Mouse (Mus musculus): ENCODE data around the gene Ceacam9. TPM values are rescaled to one million over a fixed set of nuclear protein-coding genes. Genes with fewer than 3 reads are reported as not detected.
A peak's percentile ranks its signal among the peaks of the same experiment; 100 is the strongest.
"Not testable (repeated sequence)": the region's sequence is repeated elsewhere in the genome, so short reads cannot be mapped to it uniquely, and the experiment has no call there.

The Ceacam9 gene
- total RNA-seq (2017) = not detected in 2 replicates

DNA sequence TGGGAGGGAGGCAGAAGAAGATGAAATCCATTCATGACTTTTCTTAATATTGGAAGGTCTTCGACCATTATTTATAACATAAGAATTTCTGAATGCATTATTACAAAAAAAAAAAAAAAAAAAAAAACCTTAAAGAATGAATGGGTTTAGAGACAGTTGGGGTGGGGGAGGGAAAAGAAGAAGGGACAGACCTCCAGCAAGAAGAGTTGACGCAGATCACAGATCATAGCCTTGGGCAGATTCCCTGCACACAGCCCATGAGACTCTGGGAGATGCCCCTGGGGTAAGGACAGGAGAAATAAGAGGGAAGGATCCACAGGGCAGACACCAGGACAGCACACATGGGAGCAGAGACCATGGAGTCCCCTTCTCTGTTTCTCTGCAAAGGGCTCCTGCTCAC lies at the start of gene Ceacam9:
Ceacam9 (plus strand) TSS at position 301 of the 400 bp plus-strand sequence.
- no peak for ATAC-seq (ENCODE audit: extremely low read depth, insufficient number of reproducible peaks, low FRiP score, poor library complexity, severe bottlenecking)

DNA sequence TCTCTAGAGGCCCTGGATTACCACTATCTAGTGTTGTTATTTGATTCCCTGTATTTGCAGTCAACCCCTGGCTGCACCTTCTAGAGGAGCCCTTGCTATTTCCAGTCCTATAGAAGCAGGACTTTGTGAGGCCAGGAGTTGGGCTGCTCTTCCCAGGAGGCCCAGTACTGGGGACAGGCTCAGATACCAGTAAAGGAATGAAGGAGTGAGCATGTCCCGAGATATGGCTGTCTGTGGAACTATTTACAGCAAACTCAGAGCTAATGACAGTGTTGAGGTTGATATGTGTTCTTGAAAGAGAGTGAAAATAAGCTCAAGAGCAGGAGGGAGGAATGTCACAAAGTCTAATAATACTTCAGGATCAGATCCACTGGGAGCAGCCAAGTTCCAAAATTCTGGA lies 47.9 kb upstream of the Ceacam9 start:
- no peak for ATAC-seq (ENCODE audit: extremely low read depth, insufficient number of reproducible peaks, low FRiP score, poor library complexity, severe bottlenecking)

DNA sequence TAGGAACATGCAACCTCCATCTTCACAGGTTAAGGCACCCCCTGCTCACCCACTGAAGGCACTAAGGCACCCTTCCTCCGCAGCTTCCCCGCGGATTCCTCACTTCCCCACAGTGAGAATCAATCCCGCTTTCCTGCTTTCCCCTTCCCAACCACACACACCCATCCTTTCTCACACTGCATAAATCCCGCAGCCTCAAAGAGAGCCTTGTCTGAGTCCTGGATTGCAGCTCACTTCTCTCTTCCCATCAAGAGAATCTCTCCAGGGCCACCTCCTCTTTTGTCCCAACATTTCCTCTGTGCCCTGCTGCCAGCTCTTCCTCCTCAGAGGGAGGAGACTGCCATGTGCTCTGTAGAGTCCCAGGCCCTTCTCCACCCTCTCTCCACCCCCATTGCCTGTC lies 47.0 kb upstream of the Ceacam9 start:
- ATAC-seq (ENCODE audit: extremely low read depth, insufficient number of reproducible peaks, low FRiP score, poor library complexity, severe bottlenecking) = not testable (repeated sequence)

DNA sequence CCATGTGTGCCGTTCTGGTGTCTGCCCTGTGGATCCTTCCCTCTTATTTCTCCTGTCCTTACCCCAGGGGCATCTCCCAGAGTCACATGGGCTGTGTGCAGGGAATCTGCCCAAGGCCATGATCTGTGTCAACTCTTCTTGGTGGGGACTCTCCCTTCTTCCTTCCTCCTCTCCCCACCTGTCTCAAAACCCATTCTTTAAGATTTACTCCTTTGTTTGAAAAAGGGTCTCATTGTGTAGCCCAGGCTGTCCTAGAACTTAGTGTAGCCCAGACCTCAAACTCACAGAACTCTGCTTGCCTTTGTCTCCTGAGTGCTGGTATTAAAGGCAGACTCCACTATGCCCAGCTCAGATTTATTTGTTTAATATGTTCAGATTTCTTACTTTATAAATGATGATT lies 46.1 kb upstream of the Ceacam9 start, which contains the start of gene Ceacam15:
Ceacam15 (minus strand) TSS at position 101 of the 400 bp plus-strand sequence.
- no peak for ATAC-seq (ENCODE audit: extremely low read depth, insufficient number of reproducible peaks, low FRiP score, poor library complexity, severe bottlenecking)

DNA sequence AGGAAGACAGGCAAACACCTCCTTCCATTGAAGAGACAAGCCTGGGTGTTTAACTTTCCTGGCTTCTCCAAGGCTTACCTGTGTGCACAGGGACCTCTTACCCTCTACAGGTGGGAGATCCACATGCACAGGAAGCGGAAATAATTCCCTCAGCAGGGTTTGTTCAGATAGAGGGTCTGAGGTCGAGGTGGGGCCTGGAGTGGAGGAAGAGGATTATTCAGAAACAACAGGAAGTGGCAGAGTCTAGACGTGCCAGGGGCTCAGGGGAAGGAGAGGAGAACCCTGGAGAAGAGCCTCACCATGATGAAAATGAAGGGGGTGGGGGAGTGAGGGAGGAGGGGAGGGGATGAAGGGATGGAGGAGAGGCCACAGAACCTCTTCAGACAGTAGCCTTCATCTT lies 41.5 kb upstream of the Ceacam9 start:
- ATAC-seq (ENCODE audit: extremely low read depth, insufficient number of reproducible peaks, low FRiP score, poor library complexity, severe bottlenecking) = 0 out of 2 replicates have a peak, but pooled peaks have one; percentile 16

DNA sequence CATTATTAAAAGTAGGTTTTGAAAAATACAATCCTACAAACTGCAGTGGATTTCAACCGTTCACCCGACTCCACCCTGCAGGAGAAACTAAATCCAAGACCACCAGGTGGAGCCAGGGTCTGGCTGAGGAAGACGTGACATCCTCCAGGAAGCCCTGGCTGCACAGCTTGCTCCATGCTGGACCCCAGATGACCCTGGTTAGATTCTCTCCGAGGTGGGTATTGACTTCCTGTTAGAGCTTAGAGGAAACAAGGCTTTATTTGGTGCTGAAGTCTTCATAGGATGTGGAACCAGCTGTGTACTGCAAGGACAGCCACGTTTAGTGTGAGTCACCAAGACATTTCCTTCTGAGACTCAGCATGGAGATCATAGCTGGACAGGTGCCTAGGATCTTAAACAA lies 32.5 kb upstream of the Ceacam9 start:
- ATAC-seq (ENCODE audit: extremely low read depth, insufficient number of reproducible peaks, low FRiP score, poor library complexity, severe bottlenecking) = no peak

DNA sequence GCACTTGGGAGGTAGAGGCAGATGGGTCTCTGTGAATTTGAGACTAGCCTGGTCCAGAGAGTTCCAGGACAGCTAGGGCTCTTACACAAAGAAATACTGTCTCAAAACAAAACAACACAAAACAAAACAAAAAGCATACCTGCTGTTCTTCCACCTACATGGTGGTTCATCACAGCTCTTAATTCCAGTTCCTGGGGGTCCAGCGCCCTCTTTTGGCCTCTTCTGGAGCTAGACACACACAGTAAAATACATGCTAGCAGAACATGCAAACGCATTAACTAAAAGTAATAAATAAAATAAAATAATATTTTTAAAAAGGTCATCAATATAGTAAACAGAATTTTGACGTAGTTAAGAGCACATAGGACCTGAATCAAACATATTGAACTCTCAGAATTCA lies 26.7 kb upstream of the Ceacam9 start:
- ATAC-seq (ENCODE audit: extremely low read depth, insufficient number of reproducible peaks, low FRiP score, poor library complexity, severe bottlenecking) = no peak

DNA sequence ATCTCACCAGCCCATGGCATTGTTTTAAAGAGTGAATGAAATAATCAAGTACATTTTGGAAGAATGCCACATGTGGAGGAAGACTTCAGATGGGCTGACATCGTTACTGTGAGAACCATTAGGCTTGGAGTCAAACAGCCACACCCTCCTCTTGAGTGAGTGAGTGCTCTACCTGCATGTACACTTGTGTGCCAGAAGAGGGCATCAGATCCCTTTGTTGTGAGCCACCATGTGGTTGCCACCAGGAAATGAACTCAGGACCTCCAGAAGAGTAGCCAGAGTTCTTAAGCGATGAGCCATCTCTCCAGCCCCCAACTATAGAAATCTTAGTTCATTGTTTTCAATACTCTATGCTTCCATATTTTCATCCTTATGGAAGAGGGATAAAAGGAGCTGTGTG lies 22.7 kb upstream of the Ceacam9 start:
- ATAC-seq (ENCODE audit: extremely low read depth, insufficient number of reproducible peaks, low FRiP score, poor library complexity, severe bottlenecking) = peak; percentile 60; the same call in 1 of the 2 replicates

DNA sequence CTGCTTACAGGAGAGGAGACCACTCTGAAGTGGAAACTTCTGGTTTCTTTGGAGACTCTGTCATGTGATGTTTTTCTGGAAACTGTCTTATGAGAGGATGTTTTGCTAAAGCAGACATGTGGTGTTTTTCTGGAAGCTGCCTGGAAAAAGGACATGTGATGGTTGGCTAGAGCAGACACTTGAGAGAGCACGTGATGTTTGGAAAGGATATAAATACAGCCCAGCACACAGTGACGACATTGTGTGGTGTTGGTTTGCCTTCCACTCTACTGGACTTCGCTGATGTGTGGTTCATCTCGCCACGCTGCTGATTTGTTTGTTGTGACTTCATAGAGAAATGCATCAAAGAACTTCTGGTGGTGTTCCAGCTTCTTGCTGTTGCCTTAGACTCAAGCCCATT lies 21.1 kb upstream of the Ceacam9 start:
- no peak for ATAC-seq (ENCODE audit: extremely low read depth, insufficient number of reproducible peaks, low FRiP score, poor library complexity, severe bottlenecking)

DNA sequence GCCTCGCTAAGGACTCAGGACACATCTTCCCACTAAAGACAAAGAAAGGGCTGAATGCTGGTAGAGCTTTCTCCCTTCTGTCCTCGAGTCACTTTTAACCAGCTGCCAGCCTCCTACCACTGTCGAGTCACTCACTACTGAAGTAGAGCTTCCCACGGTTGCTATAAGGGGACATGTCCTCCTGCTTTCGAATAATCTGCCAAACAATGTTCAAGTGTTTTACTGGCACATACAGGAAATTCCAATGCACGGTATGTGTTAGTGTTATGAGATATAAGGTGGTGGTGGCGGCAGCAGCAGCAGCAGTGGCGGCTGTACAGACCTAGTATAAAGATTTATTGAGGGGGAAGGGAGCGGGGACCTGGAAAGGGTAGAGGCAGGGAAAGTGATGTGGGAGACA lies 15.3 kb upstream of the Ceacam9 start:
- no peak for ATAC-seq (ENCODE audit: extremely low read depth, insufficient number of reproducible peaks, low FRiP score, poor library complexity, severe bottlenecking)

DNA sequence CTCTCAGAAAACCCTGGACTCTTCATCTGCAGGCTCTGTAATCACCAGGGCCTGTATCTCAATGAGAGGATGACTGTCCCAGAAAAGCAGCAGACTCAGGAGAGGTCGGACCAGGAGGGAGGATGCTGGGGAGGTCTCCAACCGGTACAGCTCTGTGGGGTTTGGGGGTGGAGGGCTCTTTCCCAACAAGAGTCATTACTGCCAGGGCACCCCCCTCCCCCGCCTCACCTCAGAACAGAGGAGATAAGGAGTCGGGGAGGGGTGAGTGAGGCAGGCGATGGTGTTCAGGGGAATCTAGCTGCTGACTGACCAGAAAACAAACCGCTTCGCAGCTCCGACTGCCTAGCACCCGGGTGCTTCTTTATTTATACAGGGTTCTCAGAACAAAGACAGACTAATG lies 13.5 kb upstream of the Ceacam9 start:
- no peak for ATAC-seq (ENCODE audit: extremely low read depth, insufficient number of reproducible peaks, low FRiP score, poor library complexity, severe bottlenecking)

DNA sequence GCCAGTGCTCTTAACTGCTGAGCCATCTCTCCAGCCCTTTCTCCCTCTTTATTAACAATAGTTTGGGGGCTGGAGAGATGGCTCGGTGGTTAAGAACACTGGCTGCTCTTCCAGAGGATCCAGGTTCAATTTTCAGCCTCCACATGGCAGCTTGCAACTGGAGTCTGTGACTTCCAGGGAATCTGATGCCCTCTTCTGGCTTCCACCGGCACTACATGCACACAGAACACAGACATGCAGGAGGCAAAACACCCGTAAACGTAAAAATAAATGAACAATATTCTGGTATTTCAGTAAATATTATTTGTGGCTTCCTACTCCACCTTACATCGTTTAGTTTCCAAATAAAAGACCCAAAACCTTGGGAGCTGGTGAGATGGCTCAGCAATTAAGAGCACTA lies 11.1 kb upstream of the Ceacam9 start:
- ATAC-seq (ENCODE audit: extremely low read depth, insufficient number of reproducible peaks, low FRiP score, poor library complexity, severe bottlenecking) = no peak

DNA sequence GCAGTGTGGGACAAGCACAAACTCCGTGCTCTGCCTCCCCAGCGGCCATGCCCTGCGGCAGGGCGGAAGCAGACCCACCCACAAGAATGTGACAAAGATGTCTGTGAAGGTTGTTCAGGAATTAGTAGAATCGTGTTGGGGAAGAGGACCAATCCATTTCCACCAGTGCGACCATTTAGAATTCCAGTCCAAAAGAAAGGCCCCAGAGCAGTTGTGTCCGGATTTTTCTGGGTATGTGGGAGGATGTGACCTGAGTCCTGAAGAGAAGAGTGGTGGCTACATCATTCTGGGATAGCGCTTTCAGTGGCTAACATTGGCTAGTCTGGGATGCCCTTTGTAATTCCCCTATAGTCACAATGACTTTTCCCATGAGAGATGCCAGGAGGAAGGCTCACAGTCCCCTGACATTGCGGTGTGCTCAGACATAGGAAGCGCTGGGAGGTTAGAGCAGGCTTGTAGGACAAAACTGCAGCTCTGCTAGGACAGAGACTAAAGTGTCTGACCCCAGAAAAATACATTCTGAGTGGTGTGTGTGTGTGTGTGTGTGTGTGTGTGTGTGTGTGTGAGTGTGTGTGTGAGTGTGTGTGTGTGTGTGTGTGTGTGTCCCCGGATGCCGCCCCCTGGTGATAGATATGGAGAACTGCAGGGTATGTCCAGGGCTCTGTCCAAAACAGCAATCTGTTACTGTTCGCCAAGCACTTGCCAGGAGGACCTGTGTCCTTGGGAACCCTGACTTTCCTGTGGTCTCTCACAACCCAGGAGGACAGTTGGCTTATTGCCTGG lies 8.9 kb upstream of the Ceacam9 start:
- ATAC-seq (ENCODE audit: extremely low read depth, insufficient number of reproducible peaks, low FRiP score, poor library complexity, severe bottlenecking) = no peak

DNA sequence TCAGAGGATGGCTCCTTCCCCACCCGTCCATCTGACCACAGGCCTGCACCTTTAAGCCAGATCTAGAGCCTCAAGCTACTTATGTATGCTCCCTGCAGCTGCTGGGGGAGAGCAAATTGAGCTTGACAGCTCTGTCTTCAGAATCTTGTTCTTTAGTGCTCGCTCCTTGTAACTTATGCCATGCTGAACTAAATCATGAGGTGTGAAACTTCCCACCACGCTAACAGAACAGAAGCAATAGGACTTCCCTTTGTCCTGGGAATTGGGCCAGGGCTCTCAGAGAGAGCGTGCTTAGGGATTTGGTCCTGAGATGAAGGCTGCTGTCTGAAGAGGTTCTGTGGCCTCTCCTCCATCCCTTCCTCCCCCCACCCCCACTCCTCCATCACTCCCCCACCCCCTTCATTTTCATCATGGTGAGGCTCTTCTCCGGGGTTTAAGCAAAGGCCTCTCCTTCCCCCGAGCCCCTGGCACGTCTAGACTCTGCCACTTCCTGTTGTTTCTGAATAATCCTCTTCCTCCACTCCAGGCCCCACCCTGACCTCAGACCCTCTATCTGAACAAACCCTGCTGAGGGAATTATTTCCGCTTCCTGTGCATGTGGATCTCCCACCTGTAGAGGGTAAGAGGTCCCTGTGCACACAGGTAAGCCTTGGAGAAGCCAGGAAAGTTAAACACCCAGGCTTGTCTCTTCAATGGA lies 5.1 kb upstream of the Ceacam9 start:
- ATAC-seq (ENCODE audit: extremely low read depth, insufficient number of reproducible peaks, low FRiP score, poor library complexity, severe bottlenecking) = not testable (repeated sequence)

DNA sequence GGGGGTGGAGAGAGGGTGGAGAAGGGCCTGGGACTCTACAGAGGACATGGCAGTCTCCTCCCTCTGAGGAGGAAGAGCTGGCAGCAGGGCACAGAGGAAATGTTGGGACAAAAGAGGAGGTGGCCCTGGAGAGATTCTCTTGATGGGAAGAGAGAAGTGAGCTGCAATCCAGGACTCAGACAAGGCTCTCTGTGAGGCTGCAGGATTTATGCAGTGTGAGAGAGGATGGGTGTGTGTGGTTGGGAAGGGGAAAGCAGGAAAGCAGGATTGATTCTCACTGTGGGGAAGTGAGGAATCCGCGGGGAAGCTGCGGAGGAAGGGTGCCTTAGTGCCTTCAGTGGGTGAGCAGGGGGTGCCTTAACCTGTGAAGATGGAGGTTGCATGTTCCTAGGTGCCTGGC lies 761 bp downstream of the Ceacam9 start:
- not testable (repeated sequence) for ATAC-seq (ENCODE audit: extremely low read depth, insufficient number of reproducible peaks, low FRiP score, poor library complexity, severe bottlenecking)

DNA sequence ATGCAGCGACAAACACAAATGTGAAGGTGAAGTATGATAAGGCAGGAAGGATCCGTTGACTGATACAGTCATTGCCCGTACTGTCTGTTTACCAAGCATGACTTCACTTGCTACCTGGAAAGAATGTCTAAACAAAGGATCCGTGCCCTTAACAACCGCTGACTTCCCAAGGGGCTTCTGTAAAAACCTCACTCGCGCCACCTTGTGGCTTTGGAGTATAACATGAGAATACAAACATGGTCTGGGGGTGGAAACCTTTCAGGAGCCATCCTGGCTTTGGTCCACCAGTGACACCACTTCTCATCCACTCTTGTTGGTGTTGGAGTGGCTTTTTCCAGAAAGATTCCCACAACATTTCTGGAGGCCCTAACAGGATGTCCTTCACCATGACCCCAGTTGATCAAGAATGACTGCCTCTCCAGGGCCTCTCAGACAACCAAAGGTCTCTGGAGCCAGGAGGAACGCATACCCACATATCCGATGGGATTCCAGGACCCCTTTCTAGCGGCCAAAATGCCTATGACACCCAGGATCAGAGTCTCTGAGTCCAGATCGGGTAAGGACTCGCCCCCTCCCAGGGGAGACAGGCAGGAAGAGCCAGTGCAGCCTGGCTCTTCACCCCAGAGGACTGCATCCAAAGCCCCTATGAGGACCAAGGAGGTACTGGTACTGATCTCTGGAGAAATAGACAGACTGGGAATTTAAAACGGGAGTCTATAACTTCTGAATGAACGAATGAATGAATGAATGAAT lies 7.0 kb downstream of the Ceacam9 start:
- ATAC-seq (ENCODE audit: extremely low read depth, insufficient number of reproducible peaks, low FRiP score, poor library complexity, severe bottlenecking) = peak; percentile 70

DNA sequence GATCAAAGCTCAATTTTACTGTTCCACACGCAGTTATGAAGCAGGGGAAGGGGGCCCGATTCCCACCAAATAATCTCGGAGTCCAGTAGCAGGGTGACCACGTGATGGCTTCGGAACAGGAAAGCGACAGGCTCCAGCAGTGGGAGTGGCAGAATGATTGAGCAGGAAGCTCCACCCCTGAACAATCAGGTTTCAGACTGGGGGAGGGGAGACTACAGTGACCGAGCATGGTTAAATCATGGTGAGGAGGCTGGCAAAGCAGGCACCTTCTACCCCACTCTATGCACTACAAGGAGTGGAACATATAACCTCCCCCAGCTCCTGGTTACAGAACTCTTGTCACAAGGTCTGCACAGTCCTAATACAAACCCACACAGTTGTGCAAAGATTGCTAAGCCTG lies 7.8 kb downstream of the Ceacam9 start:
- not testable (repeated sequence) for ATAC-seq (ENCODE audit: extremely low read depth, insufficient number of reproducible peaks, low FRiP score, poor library complexity, severe bottlenecking)

DNA sequence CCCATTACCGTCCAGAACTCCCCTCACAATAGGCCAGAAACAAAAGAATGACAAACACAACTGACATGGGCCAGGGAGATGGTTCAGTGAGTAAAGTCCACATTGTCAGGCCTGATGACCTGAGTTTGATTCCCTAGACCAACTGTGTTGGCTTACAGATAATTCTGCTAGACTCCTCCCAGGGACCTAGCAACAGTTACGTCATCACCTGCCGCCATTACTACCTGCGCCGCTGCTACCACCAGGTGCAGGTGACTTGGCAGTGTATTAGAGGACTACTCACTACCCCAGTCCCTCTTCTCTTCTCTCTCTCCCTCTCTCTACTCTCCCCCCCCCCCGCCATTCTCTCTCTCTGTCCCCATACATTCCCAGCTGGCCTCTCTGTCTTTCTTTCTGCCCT lies 9.1 kb downstream of the Ceacam9 start:
- ATAC-seq (ENCODE audit: extremely low read depth, insufficient number of reproducible peaks, low FRiP score, poor library complexity, severe bottlenecking) = no peak

DNA sequence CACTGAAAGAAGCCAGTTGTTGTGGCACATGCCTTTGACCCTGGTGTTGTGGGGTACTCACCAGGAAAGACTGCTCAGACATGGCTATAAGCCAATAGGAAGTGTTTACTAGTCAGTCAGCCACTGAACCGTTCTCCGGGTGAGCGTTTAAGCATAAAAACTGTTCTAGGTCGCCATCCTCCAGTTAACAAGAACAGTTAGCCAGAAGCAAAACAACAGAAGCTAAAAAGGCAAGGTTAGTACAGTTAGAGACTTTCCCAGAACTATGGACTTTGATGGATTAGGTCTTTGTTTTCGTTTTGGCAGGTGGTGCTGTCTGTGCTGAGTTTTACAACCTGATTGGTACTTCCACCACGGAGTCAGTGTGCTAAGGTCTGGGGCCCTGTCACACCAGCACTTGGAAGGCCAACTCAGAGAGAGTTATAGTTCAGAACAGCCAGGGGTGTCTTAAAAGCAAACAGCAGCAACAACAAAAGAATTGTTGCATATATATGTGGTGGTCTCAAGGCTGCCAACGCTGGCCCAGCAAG lies 10.2 kb downstream of the Ceacam9 start:
- ATAC-seq (ENCODE audit: extremely low read depth, insufficient number of reproducible peaks, low FRiP score, poor library complexity, severe bottlenecking) = no peak
